Mouse (Mus musculus): ENCODE measurements around the gene Gm4744.

The Gm4744 gene

DNA sequence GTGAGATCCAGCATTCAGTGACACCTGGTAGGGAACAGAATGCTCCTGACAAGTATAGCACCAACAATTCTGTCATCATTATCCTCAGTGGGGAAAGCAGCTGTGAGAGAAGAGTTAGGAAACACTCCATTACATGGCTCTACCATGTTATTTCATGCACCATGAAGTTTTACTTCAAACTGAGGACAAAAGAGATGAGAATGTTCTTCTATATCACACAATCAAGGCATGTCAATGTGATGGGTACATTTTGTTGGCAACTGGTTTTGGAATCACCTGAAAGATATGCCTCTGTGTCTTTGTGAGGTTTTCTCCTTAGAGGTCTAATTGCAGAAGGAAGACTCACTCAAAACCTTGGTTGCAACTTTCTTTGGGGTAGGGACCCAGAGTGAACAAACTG is at the start of gene Gm4744:
TSS of gene Gm4744 (minus strand) at position 101 of the 400 bp plus-strand sequence.

DNA sequence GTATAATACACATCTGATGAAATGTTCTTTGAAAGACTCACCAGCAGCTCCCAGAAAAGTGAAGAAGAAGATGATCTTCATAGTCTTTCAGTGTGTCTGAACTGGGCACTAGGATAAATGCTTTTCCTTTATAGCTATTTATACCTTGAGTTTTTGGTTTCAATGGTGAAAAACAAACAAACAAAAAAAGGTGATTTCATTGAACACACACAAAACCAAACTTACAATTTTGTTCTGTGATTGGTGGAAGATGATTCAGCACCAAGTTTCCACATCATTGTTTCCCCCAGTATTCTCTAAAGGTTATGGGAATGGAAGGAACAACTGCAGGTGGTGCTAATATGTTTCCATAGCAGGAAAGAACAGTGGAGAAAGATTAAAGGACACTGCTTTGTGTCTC is 47.7 kb upstream of the Gm4744 start, which contains the start of gene Gm2663:
TSS of gene Gm2663 (minus strand) at position 101 of the 400 bp plus-strand sequence.

DNA sequence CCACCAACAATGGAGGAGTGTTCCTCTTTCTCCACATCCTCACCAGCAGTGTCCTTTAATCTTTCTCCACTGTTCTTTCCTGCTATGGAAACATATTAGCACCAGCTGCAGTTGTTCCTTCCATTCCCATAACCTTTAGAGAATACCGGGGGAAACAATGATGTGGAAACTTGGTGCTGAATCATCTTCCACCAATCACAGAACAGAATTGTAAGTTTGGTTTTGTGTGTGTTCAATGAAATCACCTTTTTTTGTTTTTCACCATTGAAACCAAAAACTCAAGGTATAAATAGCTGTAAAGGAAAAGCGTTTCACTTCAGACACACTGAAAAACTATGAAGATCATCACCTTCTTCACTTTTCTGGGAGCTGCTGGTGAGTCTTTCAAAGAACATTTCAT is 12.8 kb upstream of the Gm4744 start, which contains the start of gene 1810009J06Rik:
TSS of gene 1810009J06Rik (plus strand) at position 301 of the 400 bp plus-strand sequence.
- WGBS = 87% methylated on average over 2 of the region's 2 CpGs

DNA sequence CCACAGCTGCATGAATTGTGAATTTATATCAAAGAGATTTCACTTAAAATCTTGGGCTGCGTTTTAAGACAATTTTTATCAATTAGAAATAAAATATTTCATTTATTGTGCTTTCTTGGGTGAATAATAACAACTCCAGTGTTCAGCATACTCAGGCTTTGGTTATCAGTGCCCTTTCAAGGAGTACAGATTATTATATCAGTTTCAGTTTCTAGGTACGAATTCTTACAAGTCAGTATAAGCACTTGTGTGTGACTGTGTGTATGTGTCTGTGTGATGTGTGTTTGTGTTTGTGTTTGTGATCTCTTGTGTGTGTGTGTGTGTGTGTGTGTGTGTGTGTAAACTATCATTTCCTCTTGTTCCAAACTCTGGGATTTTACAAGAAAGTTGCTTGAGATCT is 2.0 kb upstream of the Gm4744 start:
- 71% methylated on average over 2 of the region's 2 CpGs for WGBS

DNA sequence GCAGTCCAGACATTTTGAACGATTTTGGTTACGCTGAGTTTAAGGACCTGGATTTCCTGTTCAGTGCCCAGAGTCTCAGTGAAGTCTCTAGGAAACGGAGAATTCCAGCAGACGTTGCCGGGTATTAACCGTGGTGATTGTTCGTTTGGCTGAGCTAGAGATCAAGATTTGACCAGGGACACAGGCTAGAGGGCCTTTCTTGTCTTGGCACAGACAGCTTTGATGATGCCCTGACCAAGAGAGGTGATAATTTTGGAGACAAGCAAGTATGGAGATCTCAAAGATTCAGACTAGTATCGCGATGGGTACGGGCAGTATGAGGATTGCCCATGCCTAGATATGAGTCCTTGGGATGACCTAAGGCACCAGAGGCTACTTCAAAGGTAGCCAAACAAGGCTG is 11.2 kb downstream of the Gm4744 start, which contains the start of gene 1700074P13Rik:
TSS of gene 1700074P13Rik (minus strand) at position 101 of the 400 bp plus-strand sequence.
- WGBS = 94% methylated on average over 10 of the region's 10 CpGs

DNA sequence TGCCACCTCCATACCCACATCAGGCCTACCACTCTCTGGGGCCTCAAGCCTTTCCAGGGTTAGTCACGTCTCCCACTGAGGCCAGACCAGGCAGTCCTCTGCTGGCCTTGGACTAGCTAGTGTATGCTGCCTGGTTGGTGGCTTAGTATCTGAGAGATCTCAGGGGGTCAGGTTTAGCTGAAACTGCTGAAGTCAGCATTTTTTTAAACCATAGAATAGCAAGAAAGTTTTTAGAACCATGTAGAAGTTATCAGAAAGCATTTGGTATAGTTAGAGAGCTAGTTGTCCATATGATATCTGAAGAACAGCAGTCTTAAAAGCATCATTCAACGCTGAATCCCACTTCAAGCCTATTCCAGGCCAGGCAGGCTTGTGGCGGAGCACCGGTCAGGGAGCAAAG is 31.7 kb downstream of the Gm4744 start:
- WGBS = 87% methylated on average over 4 of the region's 4 CpGs

DNA sequence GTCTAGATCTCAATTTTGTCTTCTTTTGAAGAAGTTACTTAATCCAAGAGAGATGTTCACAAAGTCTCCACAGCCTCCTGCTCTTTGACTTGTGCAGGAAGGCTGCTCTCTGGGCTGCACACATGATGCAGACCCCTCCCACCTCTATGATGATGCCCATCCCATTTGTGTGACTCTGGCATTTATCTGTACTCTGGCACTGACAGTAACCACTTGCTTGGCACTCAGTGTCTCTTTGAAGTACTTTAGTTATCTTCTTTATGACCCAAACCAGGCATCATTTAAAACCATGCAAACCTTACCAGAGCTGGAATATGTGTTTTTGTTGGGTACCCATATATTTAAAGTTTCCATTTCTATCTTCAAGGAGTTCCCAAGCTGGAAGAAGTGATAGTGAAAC is 51.4 kb downstream of the Gm4744 start, which contains the start of gene Prss58:
TSS of gene Prss58 (minus strand) at position 101 of the 400 bp plus-strand sequence.

